20 mouse cellular contexts compared by ENCODE assay signal in the genomic region with DNA sequence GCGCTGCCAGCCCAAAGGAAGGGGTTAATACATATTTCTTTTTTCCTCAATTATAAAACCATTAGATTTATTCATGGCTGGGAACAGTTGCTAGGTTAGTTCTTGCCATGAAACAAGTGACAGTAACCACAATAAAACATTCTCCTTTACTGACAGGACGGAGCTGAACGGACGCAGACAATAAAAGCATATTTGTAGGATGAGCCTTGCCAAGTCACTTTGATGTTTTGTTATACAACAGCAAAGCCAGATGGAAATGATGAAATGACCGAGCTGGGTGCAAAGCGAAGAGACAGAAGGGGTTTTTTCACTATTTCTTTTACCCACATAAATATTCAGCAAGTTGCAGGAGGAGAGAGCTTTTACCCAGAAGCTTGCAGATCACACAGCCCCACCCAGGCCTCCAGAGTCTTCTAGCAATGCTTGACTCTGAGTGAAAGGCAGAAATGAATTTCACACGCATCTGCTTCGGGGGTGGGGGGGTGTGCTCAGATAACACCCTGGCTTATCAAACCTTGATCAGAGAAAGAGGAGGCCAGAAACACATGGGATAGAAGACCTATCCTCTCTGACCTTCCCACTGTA.
DNase-seq lines count a peak whose midpoint lies in the region; ATAC-seq and TF ChIP-seq lines count a peak whose summit lies in the region.
"Had no signal": no experiment of that assay in that cellular context is flagged by ENCODE, and none has a peak within 500 bp of the region (broad histone marks: within the 10 kb centered on the region; RNA-seq: fewer than 3 reads in every experiment).

No protein-coding gene starts in this region.

- 0 out of 2 replicates have a peak, but pooled peaks have one; percentile 32 for ATAC-seq in forebrain, embryonic 14.5 days
- no peak for ATAC-seq in lung, embryonic 14.5 days (ENCODE audit: insufficient read depth)
- ATAC-seq in erythroblast, adult 5-6 weeks (replicated peaks; ENCODE audit: low FRiP score, poor library complexity, severe bottlenecking) = no peak
- ATAC-seq in activated CD4-positive, CD25-positive, alpha-beta regulatory T cell, adult 4 months = no peak

- H3K27me3 ChIP-seq in forebrain, embryonic 14.5 days (replicated peaks; ENCODE audit: control insufficient read depth, insufficient read depth, low read length) = no peaks in the 10 kb centered on the region
- no peaks in the 10 kb centered on the region for H3K27me3 ChIP-seq in forebrain, embryonic 10.5 days (ENCODE audit: poor library complexity, severe bottlenecking)
- no peaks in the 10 kb centered on the region for H3K27me3 ChIP-seq in lung, embryonic 14.5 days (ENCODE audit: insufficient read depth, low read length)
- H3K27me3 ChIP-seq: neural tube, embryonic 12.5 days had no signal

- no peaks in the 10 kb centered on the region for H3K36me3 ChIP-seq in forebrain, embryonic 14.5 days (ENCODE audit: control insufficient read depth, insufficient read depth, low read length)
- H3K36me3 ChIP-seq in forebrain, embryonic 10.5 days (replicated peaks) = no peaks in the 10 kb centered on the region
- H3K36me3 ChIP-seq in lung, embryonic 14.5 days (ENCODE audit: insufficient read depth) = no peaks in the 10 kb centered on the region
- H3K36me3 ChIP-seq: neural tube, embryonic 12.5 days had no signal

- peaks cover 9% of the 10 kb centered on the region for H3K4me1 ChIP-seq in forebrain, embryonic 14.5 days (ENCODE audit: control insufficient read depth, insufficient read depth, low read length)
- peaks cover 14% of the 10 kb centered on the region for H3K4me1 ChIP-seq in forebrain, embryonic 10.5 days
- H3K4me1 ChIP-seq in lung, embryonic 14.5 days (ENCODE audit: insufficient read depth) = peaks cover 8% of the 10 kb centered on the region; the same call in 1 of the 2 replicates

- no peak overlapping the region for H3K4me3 ChIP-seq in forebrain, embryonic 14.5 days (ENCODE audit: low read depth, low read length)
- H3K4me3 ChIP-seq in forebrain, embryonic 10.5 days = no peak overlapping the region
- H3K4me3 ChIP-seq in lung, embryonic 14.5 days (ENCODE audit: low read depth, low read length) = no peak overlapping the region
- H3K4me3 ChIP-seq: erythroblast, embryonic 14.5 days; neural tube, embryonic 12.5 days had no signal

- no peaks in the 10 kb centered on the region for H3K9me3 ChIP-seq in forebrain, embryonic 14.5 days (replicated peaks; ENCODE audit: control insufficient read depth, low read length)
- no peaks in the 10 kb centered on the region for H3K9me3 ChIP-seq in forebrain, embryonic 10.5 days
- no peaks in the 10 kb centered on the region for H3K9me3 ChIP-seq in lung, embryonic 14.5 days (ENCODE audit: low read depth, low read length)
- H3K9me3 ChIP-seq: neural tube, embryonic 12.5 days had no signal

- TF ChIP-seq CTCF in lung, embryonic 14.5 days (IDR thresholded peaks at IDR 0.05; ENCODE audit: low read depth) = no peak

- 54% methylated on average over 8 of the region's 8 CpGs for WGBS in forebrain, embryonic 14.5 days
- WGBS in forebrain, embryonic 10.5 days = 86% methylated on average over 8 of the region's 8 CpGs
- 54% methylated on average over 8 of the region's 8 CpGs for WGBS in lung, embryonic 14.5 days

- DNase-seq in forebrain, embryonic 14.5 days (ENCODE audit: low spot score) = peak; percentile 49
- no peak for DNase-seq in forebrain, embryonic 10.5 days (ENCODE audit: extremely low spot score, low spot score)
- DNase-seq in lung, embryonic 14.5 days = peak; percentile 47
- no peak for DNase-seq in lung, postnatal 14 days
- peak; percentile 45 for DNase-seq in brain, adult 2 months (ENCODE audit: low read depth, low spot score)
- DNase-seq in layer of hippocampus, postnatal 10 days (ENCODE audit: low spot score in 2 of 2) = peak; percentile 12 to 17
- DNase-seq: adrenal gland, adult 2 months; B cell, adult 2 months; cerebellum, adult 8-10 months; embryo, embryonic 11 days; heart, postnatal 14 days; kidney, adult 8-10 months; right cerebral cortex, postnatal 25 days; thymus, postnatal 4 days had no signal

- H3K9ac ChIP-seq in forebrain, embryonic 14.5 days (ENCODE audit: low read length) = no peak overlapping the region
- H3K9ac ChIP-seq in lung, embryonic 14.5 days = no peak overlapping the region
- H3K9ac ChIP-seq: neural tube, embryonic 12.5 days had no signal

- no peak overlapping the region for H3K27ac ChIP-seq in forebrain, embryonic 14.5 days (ENCODE audit: low read depth, low read length)
- no peak overlapping the region for H3K27ac ChIP-seq in forebrain, embryonic 10.5 days
- no peak overlapping the region for H3K27ac ChIP-seq in lung, embryonic 14.5 days (ENCODE audit: low read depth)
- H3K27ac ChIP-seq: macrophage; neural tube, embryonic 12.5 days had no signal

- H3K4me2 ChIP-seq in forebrain, embryonic 14.5 days (ENCODE audit: low read length) = no peak overlapping the region
- H3K4me2 ChIP-seq in lung, embryonic 14.5 days = no peak overlapping the region
- H3K4me2 ChIP-seq: liver, embryonic 11.5 days; neural tube, embryonic 12.5 days had no signal

Comparison
In these comparisons a context has a peak if more than half of its experiments do, and no peak if none do; other contexts are left out.
1. DNase-seq: peak in forebrain, embryonic 14.5 days (single experiment), lung, embryonic 14.5 days (single experiment), brain, adult 2 months (single experiment) and layer of hippocampus, postnatal 10 days (2 of 2); none in forebrain, embryonic 10.5 days (single experiment) and lung, postnatal 14 days (single experiment).